Mouse (Mus musculus): ENCODE results near the gene Rbl1. TPM values are rescaled to one million over a fixed set of nuclear protein-coding genes. Genes with fewer than 3 reads are reported as not detected.

Rbl1 gene
- polyA plus RNA-seq, 1 experiment from 2014 or later, result 30.5 TPM

DNA sequence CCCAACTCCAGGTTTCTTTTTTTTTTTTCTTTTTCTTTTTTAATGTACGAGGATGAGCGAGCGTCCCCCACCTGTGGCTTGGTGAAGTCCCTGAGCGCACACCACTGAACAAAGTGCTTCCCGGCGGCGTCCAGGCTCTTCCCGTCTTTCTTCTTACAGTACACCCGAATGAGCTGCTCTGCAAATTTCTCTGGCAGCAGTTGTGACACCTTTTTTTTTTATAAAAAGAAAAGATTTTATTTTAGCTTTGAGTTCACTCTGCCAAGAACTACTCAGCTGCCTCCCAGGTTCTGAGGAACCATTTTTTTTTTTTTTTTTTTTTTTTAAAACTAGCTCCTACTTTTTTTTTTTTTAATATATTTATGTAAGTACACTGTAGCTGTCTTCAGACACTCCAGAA is 102.7 kb downstream of the Rbl1 start:
- H3K4me3 ChIP-seq (ENCODE audit: low read depth, low read length), result no peak overlapping the region
- WGBS, result 92% methylated on average over 9 of the region's 9 CpGs
- H3K27me3 ChIP-seq (ENCODE audit: control insufficient read depth, insufficient read depth, low read length), result no peaks in the 10 kb centered on the region
- H3K27ac ChIP-seq (ENCODE audit: low read length), result no peak overlapping the region
- ATAC-seq (ENCODE audit: insufficient number of reproducible peaks, insufficient read depth, low FRiP score, low read depth), result no peak
- H3K9ac ChIP-seq (replicated peaks; ENCODE audit: low read depth, low read length), result no peak overlapping the region
- H3K4me1 ChIP-seq (ENCODE audit: control insufficient read depth, insufficient read depth, low read length), result no peaks in the 10 kb centered on the region
- H3K4me2 ChIP-seq (replicated peaks; ENCODE audit: low read depth, low read length), result no peak overlapping the region
- peaks cover 25% of the 10 kb centered on the region for H3K36me3 ChIP-seq (ENCODE audit: control insufficient read depth, insufficient read depth, low read length)
- H3K9me3 ChIP-seq (ENCODE audit: control insufficient read depth, low read depth, low read length), result no peaks in the 10 kb centered on the region

- 80% methylated on average over 12 of the region's 12 CpGs for WGBS
- peaks cover 25% of the 10 kb centered on the region for H3K36me3 ChIP-seq (ENCODE audit: control insufficient read depth, insufficient read depth, low read length)
- H3K4me3 ChIP-seq (ENCODE audit: low read depth, low read length), result no peak overlapping the region
- H3K4me2 ChIP-seq (replicated peaks; ENCODE audit: low read depth, low read length), result no peak overlapping the region
- ATAC-seq (ENCODE audit: insufficient number of reproducible peaks, insufficient read depth, low FRiP score, low read depth), result no peak
- no peaks in the 10 kb centered on the region for H3K4me1 ChIP-seq (ENCODE audit: control insufficient read depth, insufficient read depth, low read length)
- no peaks in the 10 kb centered on the region for H3K9me3 ChIP-seq (ENCODE audit: control insufficient read depth, low read depth, low read length)
- no peak overlapping the region for H3K9ac ChIP-seq (replicated peaks; ENCODE audit: low read depth, low read length)
- no peak overlapping the region for H3K27ac ChIP-seq (ENCODE audit: low read length)
- no peaks in the 10 kb centered on the region for H3K27me3 ChIP-seq (ENCODE audit: control insufficient read depth, insufficient read depth, low read length)
These were observed 104.1 kb downstream of the Rbl1 start for GRCm38 (mm10) chr2:157100319-157100605.

GRCm38 (mm10) chr2:157099532-157100318 is 104.6 kb downstream of the Rbl1 start:
- 62% methylated on average over 12 of the region's 12 CpGs for WGBS
- H3K4me2 ChIP-seq (replicated peaks; ENCODE audit: low read depth, low read length), result no peak overlapping the region
- no peak overlapping the region for H3K27ac ChIP-seq (ENCODE audit: low read length)
- peaks cover 21% of the 10 kb centered on the region for H3K36me3 ChIP-seq (ENCODE audit: control insufficient read depth, insufficient read depth, low read length)
- H3K9me3 ChIP-seq (ENCODE audit: control insufficient read depth, low read depth, low read length), result no peaks in the 10 kb centered on the region
- H3K4me3 ChIP-seq (ENCODE audit: low read depth, low read length), result no peak overlapping the region
- no peak overlapping the region for H3K9ac ChIP-seq (replicated peaks; ENCODE audit: low read depth, low read length)
- ATAC-seq (ENCODE audit: insufficient number of reproducible peaks, insufficient read depth, low FRiP score, low read depth), result no peak
- no peaks in the 10 kb centered on the region for H3K27me3 ChIP-seq (ENCODE audit: control insufficient read depth, insufficient read depth, low read length)
- no peaks in the 10 kb centered on the region for H3K4me1 ChIP-seq (ENCODE audit: control insufficient read depth, insufficient read depth, low read length)

Other genes with a start within 250 kb of the Rbl1 start
- 44.4 and 45.1 TPM in 2 replicates for gene Ndrg3, start 212.5 kb downstream of the Rbl1 start, polyA plus RNA-seq (2014; fragmentation: Nextera tagmentation; extraction: Ambion mirVana)
- gene Dsn1, start 197.4 kb downstream of the Rbl1 start, polyA plus RNA-seq (2014; fragmentation: Nextera tagmentation; extraction: Ambion mirVana), result 36.4 and 38.7 TPM in 2 replicates
- gene Soga1, start 125.3 kb downstream of the Rbl1 start, polyA plus RNA-seq (2014; fragmentation: Nextera tagmentation; extraction: Ambion mirVana), result 7.3 and 8.1 TPM in 2 replicates
- gene Tldc2, start 117.5 kb downstream of the Rbl1 start, polyA plus RNA-seq (2014; fragmentation: Nextera tagmentation; extraction: Ambion mirVana), result not detected in 2 replicates
- gene Samhd1, start 69.3 kb downstream of the Rbl1 start, polyA plus RNA-seq (2014; fragmentation: Nextera tagmentation; extraction: Ambion mirVana), result 30.6 and 32.5 TPM in 2 replicates
- 301 and 324 TPM in 2 replicates for gene Rpn2, start 74.5 kb upstream of the Rbl1 start, polyA plus RNA-seq (2014; fragmentation: Nextera tagmentation; extraction: Ambion mirVana)
- gene Mroh8, start 75.0 kb upstream of the Rbl1 start, polyA plus RNA-seq (2014; fragmentation: Nextera tagmentation; extraction: Ambion mirVana), result 0.45 and 0.85 TPM in 2 replicates
- gene Ghrh, start 143.0 kb upstream of the Rbl1 start, polyA plus RNA-seq (2014; fragmentation: Nextera tagmentation; extraction: Ambion mirVana), result not detected in 2 replicates
- gene Manbal, start 163.1 kb upstream of the Rbl1 start, polyA plus RNA-seq (2014; fragmentation: Nextera tagmentation; extraction: Ambion mirVana), result 47.3 and 49.2 TPM in 2 replicates
- gene Src, start 213.9 kb upstream of the Rbl1 start, polyA plus RNA-seq (2014; fragmentation: Nextera tagmentation; extraction: Ambion mirVana), result 17.1 and 17.2 TPM in 2 replicates